Mouse (Mus musculus) kidney, adult 18-20 months (tissue): Measurements from ENCODE around the gene Pcmt1.
A peak's percentile ranks its signal among the peaks of the same experiment; 100 is the strongest.

ENCODE experiments used
- DNase-seq: peaks from one replicate; pipeline ENCODE4 v3.0.0; 2021

Pcmt1 gene

GRCm38 (mm10) chr10:7582891-7583557 lies 97.9 kb downstream of the Pcmt1 start:
- DNase-seq, result peak; percentile 12

- DNase-seq, result no peak
Measured at GRCm38 (mm10) chr10:7582157-7582890, 98.6 kb downstream of the Pcmt1 start.

GRCm38 (mm10) chr10:7581401-7581800 lies 99.5 kb downstream of the Pcmt1 start:
- DNase-seq, result no peak
